Mouse (Mus musculus): ENCODE results near the gene Traf7.

GRCm38 (mm10) chr17:24549618-24550415, 22.1 kb upstream of the Traf7 start, which contains the start of gene Pkd1:
- no peak for TF ChIP-seq CTCF (IDR thresholded peaks at IDR 0.05)
- peak; percentile 62; the same call in 1 of the 2 replicates for TF ChIP-seq EP300 (IDR thresholded peaks at IDR 0.05; ENCODE audit: insufficient read depth, low read depth, low read length)
- peak; percentile 89 for TF ChIP-seq POLR2A (IDR thresholded peaks at IDR 0.05; ENCODE audit: insufficient read depth, low read depth, low read length)
